Mouse (Mus musculus): ENCODE results near the gene Elob. TPM values are rescaled to one million over a fixed set of nuclear protein-coding genes. Genes with fewer than 3 reads are reported as not detected.

Elob gene
- polyA plus RNA-seq (2012; rRNA removed) = 466 and 498 TPM in 2 replicates

DNA sequence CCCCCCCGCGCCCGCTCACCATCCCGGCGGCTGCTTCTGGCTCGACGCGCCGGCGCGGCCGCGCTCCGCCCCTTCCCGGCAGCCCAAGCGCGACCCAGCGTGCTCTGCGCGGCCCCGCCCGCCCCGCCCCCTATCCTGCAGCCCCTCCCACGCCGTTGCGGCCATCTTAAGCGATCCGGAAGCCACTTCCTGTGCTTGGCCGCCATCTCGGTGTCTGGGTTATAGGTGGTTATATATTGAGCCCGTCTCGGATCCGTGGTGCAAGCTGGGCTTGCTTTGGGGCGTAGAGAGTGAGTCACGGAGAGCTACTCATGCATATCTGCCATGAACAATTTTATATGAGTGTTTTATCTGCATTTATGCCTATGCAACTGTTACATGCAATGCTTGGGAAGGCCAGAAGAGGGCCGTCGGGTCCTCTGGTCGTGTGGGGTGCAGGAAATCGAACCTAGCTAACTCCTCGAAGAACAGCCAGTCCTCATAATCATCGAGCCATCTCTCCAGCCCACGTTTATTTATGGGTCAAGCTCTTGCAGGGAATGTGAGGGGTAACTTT lies at the start of gene Elob:
Gene Elob, minus strand, starts transcription at position 73 of the 556 bp plus-strand sequence.
- peak; percentile 71 for DNase-seq (ENCODE audit: low spot score)

- no peak for DNase-seq (ENCODE audit: low spot score)
These were observed 48.2 kb upstream of the Elob start for GRCm38 (mm10) chr17:23877166-23877565.

DNA sequence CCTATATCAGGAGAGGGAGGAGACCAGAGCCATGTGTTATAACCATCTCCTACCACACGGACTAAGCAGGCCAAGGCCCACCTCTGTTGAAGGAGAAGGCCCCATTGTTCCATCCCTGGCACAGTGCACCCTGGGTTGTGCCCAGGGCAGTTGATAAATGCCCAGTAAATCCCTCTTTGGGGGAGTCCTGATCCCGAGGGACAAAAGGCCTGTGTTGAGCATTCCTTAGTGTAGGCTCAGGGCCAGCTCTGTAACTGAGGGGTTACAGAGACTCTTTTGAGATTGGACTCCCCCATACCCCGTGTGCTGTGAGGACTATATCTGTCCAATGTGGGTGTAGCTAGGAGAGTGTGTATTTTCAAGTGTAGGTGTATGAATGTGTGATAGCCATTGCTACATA lies 47.8 kb upstream of the Elob start:
- no peak for DNase-seq (ENCODE audit: low spot score)

DNA sequence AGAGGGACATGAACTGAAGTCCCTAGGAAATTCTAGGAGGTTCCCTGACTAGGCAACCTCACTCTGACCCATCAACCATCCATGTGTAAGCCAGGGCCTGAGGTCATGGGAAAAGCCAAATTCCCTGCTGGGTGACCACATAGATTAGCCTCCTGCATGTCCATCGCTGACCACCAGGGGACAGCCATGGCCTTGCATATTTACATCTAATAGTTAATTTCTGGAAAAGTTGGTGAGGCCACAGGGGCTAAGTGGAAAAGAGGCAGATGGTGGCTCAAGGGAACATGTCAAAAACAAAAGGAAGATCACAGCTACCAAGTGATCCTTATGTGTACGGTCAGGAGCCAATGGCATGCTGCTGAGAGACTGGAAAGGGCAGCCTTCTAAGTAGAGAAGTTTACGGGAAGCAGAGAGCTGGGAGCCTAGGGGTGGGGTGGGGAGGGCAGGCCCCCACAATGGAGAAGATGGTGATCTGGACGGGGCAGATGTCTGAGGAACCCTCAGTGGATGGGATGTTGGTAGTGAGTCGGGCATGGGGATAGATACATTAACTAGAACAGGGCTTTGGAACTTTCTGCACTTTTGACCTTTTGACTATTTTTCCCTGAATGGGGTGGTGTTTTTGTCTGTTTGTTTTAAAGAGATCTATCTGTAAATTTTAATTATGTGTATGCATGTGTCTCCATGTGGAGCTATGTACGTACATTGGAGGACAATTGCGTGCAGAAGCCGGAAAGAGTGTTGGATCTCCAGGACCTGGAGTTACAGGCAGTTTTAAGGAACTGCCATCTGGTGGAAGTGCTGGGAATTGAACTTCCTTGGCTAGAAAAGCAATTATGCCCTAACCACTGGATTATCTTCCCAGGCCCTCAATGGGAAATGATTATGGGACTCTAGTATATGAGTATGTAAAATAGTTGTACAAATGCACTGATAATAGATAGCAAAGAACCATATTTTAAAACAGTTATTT lies 45.2 kb upstream of the Elob start:
- no peak for DNase-seq (ENCODE audit: low spot score)

GRCm38 (mm10) chr17:23868513-23868912 lies 39.6 kb upstream of the Elob start:
- DNase-seq (ENCODE audit: low spot score) = no peak

DNA sequence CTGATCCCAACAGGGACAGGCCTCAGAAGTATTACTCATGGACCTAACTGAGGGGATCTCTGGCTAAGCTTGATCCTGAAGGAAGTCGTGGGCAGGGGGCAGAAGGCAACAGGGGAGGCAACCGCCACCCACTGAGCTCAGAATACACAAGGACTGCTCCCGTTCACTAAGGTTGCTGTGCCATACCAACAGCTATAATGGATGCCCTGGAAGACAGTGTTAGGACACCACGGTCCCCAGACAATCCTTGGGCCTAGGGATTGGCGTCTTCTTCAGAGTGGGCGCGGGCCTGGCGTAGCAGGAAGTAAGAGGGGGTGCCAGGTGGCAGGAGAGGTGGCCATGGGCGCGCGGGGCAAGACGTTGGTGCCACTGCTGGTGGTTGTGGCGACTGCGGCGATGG lies 38.8 kb upstream of the Elob start, which contains the start of gene Prss21:
Gene Prss21, plus strand, starts transcription at position 301 of the 400 bp plus-strand sequence.
- DNase-seq (ENCODE audit: low spot score) = no peak

GRCm38 (mm10) chr17:23862926-23863325 lies 34.0 kb upstream of the Elob start:
- no peak for DNase-seq (ENCODE audit: low spot score)

DNA sequence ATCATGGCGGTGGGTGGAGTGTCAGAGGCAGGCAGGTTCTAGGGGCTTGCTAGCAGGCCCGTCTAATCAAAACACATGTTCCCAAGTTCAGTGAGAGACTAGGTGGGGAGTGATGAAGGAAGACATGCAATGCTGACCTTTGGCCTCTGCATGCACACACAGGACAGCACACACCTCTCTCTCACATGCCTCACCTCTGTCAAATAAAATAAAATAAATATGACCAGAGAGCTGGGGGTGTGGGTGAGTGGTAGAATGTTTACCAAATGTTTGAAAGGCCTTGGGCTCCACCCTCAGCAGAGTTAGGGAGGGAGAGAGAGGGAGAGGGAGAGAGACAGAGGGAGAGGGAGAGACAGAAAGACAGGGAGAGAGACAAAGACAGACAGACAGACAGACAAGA lies 29.0 kb upstream of the Elob start:
- no peak for DNase-seq (ENCODE audit: low spot score)

DNA sequence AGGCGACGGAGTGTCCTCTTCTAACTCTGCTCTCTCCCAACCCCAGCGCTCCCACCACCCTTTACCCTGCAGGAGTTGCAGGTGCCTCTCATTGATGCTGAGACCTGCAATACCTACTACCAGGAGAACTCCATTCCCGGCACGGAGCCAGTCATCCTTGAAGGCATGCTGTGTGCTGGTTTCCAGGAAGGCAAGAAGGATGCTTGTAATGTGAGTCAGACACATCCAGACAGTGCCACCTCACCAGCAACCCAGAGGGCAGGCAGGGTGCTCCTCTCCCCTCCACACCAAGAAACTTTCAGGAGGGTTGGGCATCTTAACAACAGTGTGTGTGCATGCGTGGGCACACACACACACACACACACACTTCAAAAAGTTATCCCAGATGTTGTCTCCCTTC lies 28.3 kb upstream of the Elob start:
- no peak for DNase-seq (ENCODE audit: low spot score)

GRCm38 (mm10) chr17:23854229-23854765 lies 25.4 kb upstream of the Elob start:
- no peak for DNase-seq (ENCODE audit: low spot score)

- DNase-seq (ENCODE audit: low spot score) = no peak
These were observed 24.4 kb upstream of the Elob start for GRCm38 (mm10) chr17:23853292-23853691.

- DNase-seq (ENCODE audit: low spot score) = no peak
These were observed 22.2 kb upstream of the Elob start for GRCm38 (mm10) chr17:23850853-23851749.

- no peak for DNase-seq (ENCODE audit: low spot score)
These were observed 21.1 kb upstream of the Elob start for GRCm38 (mm10) chr17:23850028-23850427.

DNA sequence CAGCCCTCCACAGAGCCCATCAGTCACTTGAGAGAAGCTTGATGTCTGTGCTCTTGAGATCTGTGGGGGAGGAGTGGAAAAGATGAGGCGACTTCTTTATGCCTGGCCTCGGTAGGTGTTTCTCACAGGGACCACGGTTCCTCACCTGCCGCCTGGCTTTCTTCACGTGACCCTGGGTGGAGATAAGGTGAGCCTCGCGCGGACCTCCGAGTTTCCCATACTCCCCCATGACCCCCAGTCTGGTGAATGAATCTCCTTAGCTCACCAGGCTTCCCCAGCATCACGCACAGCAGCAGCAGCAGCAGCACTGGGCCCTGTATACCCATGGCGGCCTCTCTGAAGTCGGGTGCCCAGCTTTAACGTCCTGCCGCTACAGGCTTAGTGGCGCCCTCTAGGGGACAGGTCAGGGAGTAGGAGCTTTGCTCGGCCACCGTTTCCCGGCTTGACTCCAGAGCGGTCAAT lies 14.9 kb upstream of the Elob start, which contains the start of the genes Prss32 and Prss41:
Gene Prss32, plus strand, starts transcription at position 44 of the 462 bp plus-strand sequence.
Gene Prss41, minus strand, starts transcription at position 361 of the 462 bp plus-strand sequence.
- no peak for DNase-seq (ENCODE audit: low spot score)

- DNase-seq (ENCODE audit: low spot score) = no peak
These were observed 14.3 kb upstream of the Elob start for GRCm38 (mm10) chr17:23843141-23843811.

DNA sequence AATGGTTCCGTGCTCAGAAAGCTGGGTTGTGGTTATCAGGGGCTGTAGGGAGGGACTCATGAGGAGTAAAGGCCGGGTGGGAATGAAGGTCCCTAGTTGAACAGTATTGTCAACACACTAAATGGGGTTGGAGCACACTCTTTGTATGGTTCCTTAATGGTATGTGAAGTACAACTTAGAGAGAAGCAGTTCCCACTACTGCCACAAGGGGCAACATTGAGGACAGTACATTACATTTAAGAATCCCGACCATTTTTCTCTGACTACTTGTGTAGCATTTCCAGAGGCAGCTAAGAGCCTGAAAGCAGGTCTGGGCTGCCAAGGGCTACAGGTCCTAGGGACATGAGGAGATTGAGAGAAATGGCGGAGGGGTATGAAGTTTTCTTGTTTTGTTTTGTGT lies 12.2 kb upstream of the Elob start:
- no peak for DNase-seq (ENCODE audit: low spot score)

GRCm38 (mm10) chr17:23836006-23836575 lies 7.2 kb upstream of the Elob start, which contains the start of gene Prss33:
Gene Prss33 (minus strand): TSS chr17:23836056.
- no peak for DNase-seq (ENCODE audit: low spot score)

DNA sequence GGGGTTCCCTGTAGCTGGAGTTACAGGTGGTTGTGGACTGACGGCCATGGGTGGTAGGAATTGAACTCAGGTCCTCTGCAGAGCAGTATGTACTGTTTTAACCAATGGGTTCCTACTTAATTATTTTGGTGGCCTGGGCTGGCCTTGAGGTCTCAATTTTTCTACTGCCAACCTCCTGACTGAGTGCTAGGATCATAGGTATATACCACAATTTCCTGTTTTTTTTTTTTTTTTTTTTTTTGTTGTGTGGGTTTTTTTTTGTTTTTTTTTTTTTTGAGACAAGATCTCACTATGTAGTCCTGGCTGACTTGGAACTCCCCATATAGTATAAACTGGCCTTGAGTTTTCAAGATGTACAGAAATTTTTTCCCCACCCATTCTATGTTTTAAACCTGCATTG lies 2.3 kb upstream of the Elob start:
- DNase-seq (ENCODE audit: low spot score) = no peak

GRCm38 (mm10) chr17:23828271-23829001 lies 500 bp downstream of the Elob start:
- peak; percentile 65 for DNase-seq (ENCODE audit: low spot score)

GRCm38 (mm10) chr17:23825591-23825990 lies 3.3 kb downstream of the Elob start:
- no peak for DNase-seq (ENCODE audit: low spot score)

Data from urinary bladder, adult 2 months (tissue).